Mouse (Mus musculus) thymus, adult 2 months (tissue): ENCODE data around the gene Fam43b. TPM values are rescaled to one million over a fixed set of nuclear protein-coding genes. Genes with fewer than 3 reads are reported as not detected.

ENCODE experiments used
- DNase-seq: peaks from one replicate; pipeline ENCODE4 v3.0.0; 2021
- H3K27ac ChIP-seq: fragments of 200-500 bp; 2 replicates; pipeline ENCODE4 v1.5.1; 2012; ENCODE audit warnings: low read length, control low read depth; ENCODE audit not compliant: control insufficient read depth, insufficient read depth
- H3K27me3 ChIP-seq: fragments of 200-500 bp; 2 replicates; pipeline ENCODE4 v1.6.1; 2012; ENCODE audit warnings: mild to moderate bottlenecking, low read length, moderate library complexity, mixed read lengths; ENCODE audit not compliant: control insufficient read depth, insufficient read depth
- H3K36me3 ChIP-seq: fragments of 200-500 bp; 2 replicates; pipeline ENCODE4 v1.6.1; 2012; ENCODE audit warnings: mild to moderate bottlenecking, low read length, moderate library complexity; ENCODE audit not compliant: control insufficient read depth, insufficient read depth
- H3K4me1 ChIP-seq: fragments of 200-500 bp; replicated peaks from 2 replicates; pipeline ENCODE4 v1.6.1; 2012; ENCODE audit warnings: low read length; ENCODE audit not compliant: control insufficient read depth, insufficient read depth
- H3K4me3 ChIP-seq: fragments of 200-500 bp; 2 replicates; pipeline ENCODE4 v1.5.1; 2012; ENCODE audit warnings: mild to moderate bottlenecking, low read length, control low read depth, moderate library complexity; ENCODE audit not compliant: control insufficient read depth, insufficient read depth
- CTCF ChIP-seq: fragments of 200-500 bp; IDR thresholded peaks from 2 replicates; pipeline ENCODE4 v1.5.1; 2012; ENCODE audit warnings: mild to moderate bottlenecking, control low read depth, low read length, moderate library complexity, borderline replicate concordance; ENCODE audit not compliant: control insufficient read depth, poor library complexity, insufficient read depth; ENCODE audit errors: extremely low read depth
- POLR2A ChIP-seq: fragments of 200-500 bp; IDR thresholded peaks from 2 replicates; pipeline ENCODE4 v1.6.1; 2012; ENCODE audit warnings: mild to moderate bottlenecking, low read length, control low read depth, moderate library complexity; ENCODE audit not compliant: control insufficient read depth, poor library complexity, insufficient read depth; ENCODE audit errors: extremely low read depth
- WGBS: fragments of 180-500 bp; shearing (Covaris S2); methylation state at CpG from one replicate; pipeline ENCODE4 v1.1.7; 2018; 5-methylcytosine and 5-hydroxymethylcytosine counted together
- polyA plus RNA-seq: library from polyadenylated mRNA; depleted of rRNA; stranded (reverse); fragments of >200 nt; gene quantifications from 2 replicates; pipeline ENCODE4 v1.2.3, GENCODE M21; 2012

Fam43b gene
- polyA plus RNA-seq, 1 experiment = not detected

GRCm38 (mm10) chr4:138395087-138395970, 999 bp downstream of the Fam43b start:
- H3K4me1 ChIP-seq = no peaks in the 10 kb centered on the region
- no peak overlapping the region for H3K4me3 ChIP-seq
- no peaks in the 10 kb centered on the region for H3K36me3 ChIP-seq
- H3K27me3 ChIP-seq = peaks cover 12% of the 10 kb centered on the region; the same call in 1 of the 2 replicates
- H3K27ac ChIP-seq = no peak overlapping the region
- WGBS = 3% methylated on average over 103 of the region's 103 CpGs
- TF ChIP-seq POLR2A = no peak
- no peak for TF ChIP-seq CTCF
- no peak for DNase-seq

DNA sequence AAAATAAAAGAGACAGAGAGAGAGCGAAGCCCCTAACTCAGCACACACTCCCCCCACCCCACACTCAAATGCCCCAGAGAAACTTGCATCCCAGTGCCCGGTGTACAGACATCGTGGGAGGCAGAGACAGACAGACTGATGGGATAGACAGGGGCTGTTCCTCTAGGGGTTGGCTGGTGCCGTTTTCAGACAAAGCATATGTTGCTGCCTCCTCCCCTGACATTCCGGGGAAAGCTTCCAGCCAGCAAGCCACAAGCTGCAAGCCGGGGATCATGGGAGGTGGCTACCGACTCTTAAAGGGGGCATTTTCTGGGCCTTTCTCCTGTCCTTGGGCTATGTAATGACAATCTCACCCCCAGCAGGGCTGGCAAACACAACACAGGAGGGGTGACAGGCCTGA, 2.6 kb downstream of the Fam43b start:
- no peaks in the 10 kb centered on the region for H3K4me1 ChIP-seq
- H3K27me3 ChIP-seq = peaks cover 12% of the 10 kb centered on the region; the same call in 1 of the 2 replicates
- whole genome bisulfite sequencing = 80% methylated on average over 7 of the region's 7 CpGs
- no peak for DNase-seq
- no peak overlapping the region for H3K4me3 ChIP-seq
- H3K27ac ChIP-seq = no peak overlapping the region
- no peaks in the 10 kb centered on the region for H3K36me3 ChIP-seq
- TF ChIP-seq POLR2A (no peak), CTCF (no peak)

DNA sequence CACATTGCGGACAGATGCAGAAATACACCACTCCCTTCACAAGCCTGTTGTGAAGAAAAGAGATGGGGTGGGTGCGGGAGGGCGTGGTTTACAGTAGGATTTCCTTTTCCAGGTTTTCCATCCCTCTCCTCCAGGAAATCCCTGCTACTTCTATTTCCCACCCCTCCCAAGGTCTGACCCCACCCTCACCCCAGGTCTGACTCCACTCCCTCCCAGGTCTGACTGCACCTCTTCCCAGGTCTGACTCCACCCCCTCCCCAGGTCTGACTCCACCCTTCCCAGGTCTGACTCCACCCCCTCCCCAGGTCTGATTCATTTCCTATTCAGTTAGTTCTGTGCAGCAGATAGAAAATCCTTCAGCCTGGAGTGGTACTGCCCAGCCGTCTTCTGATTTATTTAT, 12.5 kb downstream of the Fam43b start:
- no peak overlapping the region for H3K27ac ChIP-seq
- no peaks in the 10 kb centered on the region for H3K36me3 ChIP-seq
- no peaks in the 10 kb centered on the region for H3K27me3 ChIP-seq
- WGBS = 84% methylated on average over 4 of the region's 4 CpGs
- no peak overlapping the region for H3K4me3 ChIP-seq
- no peaks in the 10 kb centered on the region for H3K4me1 ChIP-seq
- TF ChIP-seq POLR2A (no peak), CTCF (no peak)
- no peak for DNase-seq

- Histone ChIP-seq H3K27me3 (no peaks in the 10 kb centered on the region), H3K27ac (no peak overlapping the region), H3K4me1 (no peaks in the 10 kb centered on the region), H3K4me3 (no peak overlapping the region), H3K36me3 (no peaks in the 10 kb centered on the region)
- WGBS = 75% methylated on average over 6 of the region's 6 CpGs
- no peak for DNase-seq
- TF ChIP-seq CTCF = no peak
- TF ChIP-seq POLR2A = no peak
These were observed 13.9 kb downstream of the Fam43b start for GRCm38 (mm10) chr4:138382462-138382861.

DNA sequence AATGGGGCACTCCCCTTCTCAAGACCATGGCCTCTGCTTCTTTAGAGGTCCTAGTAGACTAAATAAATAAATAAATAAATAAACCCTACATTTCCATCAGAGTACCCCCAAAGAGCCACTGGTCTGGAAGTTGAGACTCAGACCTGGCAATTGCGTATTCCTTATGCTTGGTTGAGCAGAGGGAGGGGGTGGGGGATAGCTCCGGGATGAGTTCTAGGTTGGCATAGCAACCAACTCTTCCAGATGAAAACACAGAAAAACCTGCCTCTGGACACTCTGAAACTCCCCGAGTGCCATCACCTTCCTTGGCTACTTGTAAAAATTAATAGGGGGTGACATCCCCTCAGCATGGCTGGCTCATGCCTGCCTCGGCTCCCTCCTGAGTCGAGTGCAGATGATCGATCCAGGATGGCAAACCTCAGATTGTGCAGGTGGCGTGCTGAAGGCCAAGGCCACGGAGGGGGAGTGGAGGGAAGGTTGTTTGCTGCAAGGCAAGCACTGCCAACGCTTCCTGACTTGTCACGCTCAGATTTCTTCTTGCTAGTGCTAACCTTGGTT, 16.1 kb downstream of the Fam43b start:
- no peak overlapping the region for H3K27ac ChIP-seq
- WGBS = 65% methylated on average over 10 of the region's 10 CpGs
- no peaks in the 10 kb centered on the region for H3K4me1 ChIP-seq
- no peak overlapping the region for H3K4me3 ChIP-seq
- H3K27me3 ChIP-seq = no peaks in the 10 kb centered on the region
- DNase-seq = no peak
- no peaks in the 10 kb centered on the region for H3K36me3 ChIP-seq
- TF ChIP-seq CTCF = no peak
- TF ChIP-seq POLR2A = no peak

- DNase-seq = no peak
- Histone ChIP-seq H3K4me3 (no peak overlapping the region), H3K4me1 (no peaks in the 10 kb centered on the region), H3K27ac (no peak overlapping the region), H3K36me3 (no peaks in the 10 kb centered on the region), H3K27me3 (no peaks in the 10 kb centered on the region)
- TF ChIP-seq POLR2A (no peak), CTCF (no peak)
- WGBS = 62% methylated on average over 14 of the region's 14 CpGs
These were observed 17.1 kb downstream of the Fam43b start for GRCm38 (mm10) chr4:138379091-138379840.
